ENCODE assay signal across 1 mouse cellular context in genomic region chr10:81551597-81552102, GRCm38 (mm10).
TF ChIP-seq lines count a peak whose summit lies in the region.

No protein-coding gene starts in this region.

TF ChIP-seq in MEL, 35 proteins besides CTCF, POLR2A, EP300 and RAD21 (continued from another document):
- TF ChIP-seq KAT2A (conservative IDR thresholded peaks at IDR 0.05; ENCODE audit: low read depth, low read length) (peak; percentile 37; the same call in 1 of the 2 replicates), SMC3 (IDR thresholded peaks at IDR 0.05; ENCODE audit: low read depth, low read length) (peak; percentile 64), GATA1 (IDR thresholded peaks at IDR 0.05; ENCODE audit: low read depth, low read length) (no peak), ZC3H11A (IDR thresholded peaks at IDR 0.05; ENCODE audit: low read depth, low read length) (peak; percentile 59), ETS1 (IDR thresholded peaks at IDR 0.05; ENCODE audit: low read depth, low read length) (peak; percentile 84), USF1 (IDR thresholded peaks at IDR 0.05; ENCODE audit: low read depth, low read length) (no peak), MEF2A (IDR thresholded peaks at IDR 0.05; ENCODE audit: extremely low read depth, insufficient replicate concordance, low read depth, low read length, poor library complexity, severe bottlenecking) (no peak), MAX (IDR thresholded peaks at IDR 0.05; ENCODE audit: low read length) (peak; percentile 58; the same call in 1 of the 2 replicates), CHD1 (IDR thresholded peaks at IDR 0.05; ENCODE audit: low read depth, low read length) (0 out of 2 replicates have a peak, but pooled peaks have one; percentile 61), E2F4 (IDR thresholded peaks at IDR 0.05; ENCODE audit: borderline replicate concordance, low read depth, low read length) (0 out of 2 replicates have a peak, but pooled peaks have one; percentile 43), NELFE (IDR thresholded peaks at IDR 0.05; ENCODE audit: low read depth, low read length) (peak; percentile 51), USF2 (IDR thresholded peaks at IDR 0.05; ENCODE audit: borderline replicate concordance in 1 of 2, insufficient read depth in 1 of 2, low read depth in 1 of 2, low read length in 2 of 2) (no peak), MAFK (IDR thresholded peaks at IDR 0.05; ENCODE audit: borderline replicate concordance, low read depth, low read length) (0 out of 2 replicates have a peak, but pooled peaks have one; percentile 31), MYB (IDR thresholded peaks at IDR 0.05; ENCODE audit: low read depth, low read length) (no peak), GABPA (IDR thresholded peaks at IDR 0.05; ENCODE audit: low read depth, low read length) (peak; percentile 52; the same call in 1 of the 2 replicates), SIN3A (IDR thresholded peaks at IDR 0.05; ENCODE audit: low read length) (peak; percentile 90), TAL1 (IDR thresholded peaks at IDR 0.05; ENCODE audit: low read length) (no peak), HCFC1 (IDR thresholded peaks at IDR 0.05; ENCODE audit: low read depth, low read length) (peak; percentile 77), ELF1 (IDR thresholded peaks at IDR 0.05; ENCODE audit: low read depth, low read length) (0 out of 2 replicates have a peak, but pooled peaks have one; percentile 27), MXI1 (IDR thresholded peaks at IDR 0.05; ENCODE audit: low read depth, low read length) (peak; percentile 75)
